Mouse (Mus musculus): ENCODE measurements at regions not wholly inside any gene's neighbourhood (a gene's known extent, or its start where the extent isn't known, plus 50 kb on each side); places are given as distances from the start of the nearest gene placed in this dataset.

- Histone ChIP-seq H3K4me2 (replicated peaks) (no peak overlapping the region), H3K9me3 (no peaks in the 10 kb centered on the region), H3K27me3 (no peaks in the 10 kb centered on the region), H3K4me1 (no peaks in the 10 kb centered on the region), H3K9ac (replicated peaks) (no peak overlapping the region), H3K27ac (replicated peaks) (no peak overlapping the region), H3K4me3 (no peak overlapping the region), H3K36me3 (no peaks in the 10 kb centered on the region)
- no peak for ATAC-seq (replicated peaks)
- WGBS, result 93% methylated on average over 1 of the region's 1 CpGs
Observed at GRCm38 (mm10) chr12:39572147-39572546, 465.7 kb downstream of the Arl4a start.

- Histone ChIP-seq H3K36me3 (no peaks in the 10 kb centered on the region), H3K27ac (replicated peaks) (no peak overlapping the region), H3K9me3 (no peaks in the 10 kb centered on the region), H3K27me3 (no peaks in the 10 kb centered on the region), H3K9ac (replicated peaks) (no peak overlapping the region), H3K4me2 (replicated peaks) (no peak overlapping the region), H3K4me1 (no peaks in the 10 kb centered on the region), H3K4me3 (no peak overlapping the region)
- no peak for ATAC-seq (replicated peaks)
- WGBS, result 76% methylated on average over 4 of the region's 4 CpGs
Observed at GRCm38 (mm10) chr12:39560734-39561446, 476.9 kb downstream of the Arl4a start.

- Histone ChIP-seq H3K4me1 (no peaks in the 10 kb centered on the region), H3K4me3 (no peak overlapping the region), H3K9me3 (no peaks in the 10 kb centered on the region), H3K27ac (replicated peaks) (no peak overlapping the region), H3K9ac (replicated peaks) (no peak overlapping the region), H3K36me3 (no peaks in the 10 kb centered on the region), H3K27me3 (no peaks in the 10 kb centered on the region), H3K4me2 (replicated peaks) (no peak overlapping the region)
- 95% methylated on average over 3 of the region's 3 CpGs for WGBS
- no peak for ATAC-seq (replicated peaks)
Observed at GRCm38 (mm10) chr12:39558491-39558890, 479.3 kb downstream of the Arl4a start.

- H3K36me3 ChIP-seq, result no peaks in the 10 kb centered on the region
- no peak overlapping the region for H3K4me2 ChIP-seq (replicated peaks)
- H3K27ac ChIP-seq (replicated peaks), result no peak overlapping the region
- H3K9me3 ChIP-seq, result no peaks in the 10 kb centered on the region
- WGBS, result 41% methylated on average over 2 of the region's 2 CpGs
- H3K4me1 ChIP-seq, result no peaks in the 10 kb centered on the region
- H3K4me3 ChIP-seq, result no peak overlapping the region
- no peaks in the 10 kb centered on the region for H3K27me3 ChIP-seq
- no peak overlapping the region for H3K9ac ChIP-seq (replicated peaks)
- ATAC-seq (replicated peaks), result no peak
Observed at GRCm38 (mm10) chr12:39536326-39536725, 501.5 kb downstream of the Arl4a start.

GRCm38 (mm10) chr12:39528121-39528520, 509.7 kb downstream of the Arl4a start:
- H3K27me3 ChIP-seq, result no peaks in the 10 kb centered on the region
- no peaks in the 10 kb centered on the region for H3K4me1 ChIP-seq
- no peak overlapping the region for H3K9ac ChIP-seq (replicated peaks)
- 52% methylated on average over 3 of the region's 4 CpGs for WGBS
- no peaks in the 10 kb centered on the region for H3K36me3 ChIP-seq
- no peak overlapping the region for H3K4me3 ChIP-seq
- no peak for ATAC-seq (replicated peaks)
- H3K27ac ChIP-seq (replicated peaks), result no peak overlapping the region
- H3K4me2 ChIP-seq (replicated peaks), result no peak overlapping the region
- no peaks in the 10 kb centered on the region for H3K9me3 ChIP-seq

- Histone ChIP-seq H3K4me3 (no peak overlapping the region), H3K4me2 (replicated peaks) (no peak overlapping the region), H3K9ac (replicated peaks) (no peak overlapping the region), H3K36me3 (no peaks in the 10 kb centered on the region), H3K4me1 (no peaks in the 10 kb centered on the region), H3K9me3 (no peaks in the 10 kb centered on the region), H3K27me3 (no peaks in the 10 kb centered on the region), H3K27ac (replicated peaks) (no peak overlapping the region)
- WGBS, result 14% methylated on average over 3 of the region's 3 CpGs
- peak; percentile 53 for ATAC-seq (replicated peaks)
Observed at GRCm38 (mm10) chr12:39527216-39527600, 510.6 kb downstream of the Arl4a start.

GRCm38 (mm10) chr12:39526535-39527215, 511.1 kb downstream of the Arl4a start:
- H3K36me3 ChIP-seq, result no peaks in the 10 kb centered on the region
- H3K9me3 ChIP-seq, result no peaks in the 10 kb centered on the region
- ATAC-seq (replicated peaks), result peak; percentile 55; the same call in 1 of the 2 replicates
- no peak overlapping the region for H3K9ac ChIP-seq (replicated peaks)
- H3K4me1 ChIP-seq, result no peaks in the 10 kb centered on the region
- H3K27me3 ChIP-seq, result no peaks in the 10 kb centered on the region
- no peak overlapping the region for H3K27ac ChIP-seq (replicated peaks)
- WGBS, result 20% methylated on average over 6 of the region's 6 CpGs
- H3K4me3 ChIP-seq, result no peak overlapping the region
- H3K4me2 ChIP-seq (replicated peaks), result no peak overlapping the region

- H3K27ac ChIP-seq (replicated peaks), result no peak overlapping the region
- no peak overlapping the region for H3K4me3 ChIP-seq
- ATAC-seq (replicated peaks), result no peak
- H3K27me3 ChIP-seq, result no peaks in the 10 kb centered on the region
- no peak overlapping the region for H3K9ac ChIP-seq (replicated peaks)
- no peaks in the 10 kb centered on the region for H3K36me3 ChIP-seq
- 89% methylated on average over 4 of the region's 4 CpGs for WGBS
- H3K4me2 ChIP-seq (replicated peaks), result no peak overlapping the region
- H3K9me3 ChIP-seq, result no peaks in the 10 kb centered on the region
- H3K4me1 ChIP-seq, result no peaks in the 10 kb centered on the region
Observed at GRCm38 (mm10) chr12:39515690-39516089, 522.1 kb downstream of the Arl4a start.

GRCm38 (mm10) chr12:39510855-39511254, 527.0 kb downstream of the Arl4a start:
- H3K4me1 ChIP-seq, result peaks cover 4% of the 10 kb centered on the region; the same call in 1 of the 2 replicates
- no peak overlapping the region for H3K27ac ChIP-seq (replicated peaks)
- WGBS, result 77% methylated on average over 5 of the region's 5 CpGs
- no peaks in the 10 kb centered on the region for H3K27me3 ChIP-seq
- H3K4me3 ChIP-seq, result no peak overlapping the region
- no peaks in the 10 kb centered on the region for H3K9me3 ChIP-seq
- no peaks in the 10 kb centered on the region for H3K36me3 ChIP-seq
- no peak overlapping the region for H3K4me2 ChIP-seq (replicated peaks)
- no peak overlapping the region for H3K9ac ChIP-seq (replicated peaks)
- no peak for ATAC-seq (replicated peaks)

GRCm38 (mm10) chr12:39510073-39510812, 527.6 kb downstream of the Arl4a start:
- H3K4me3 ChIP-seq, result peak overlapping the region; percentile 16; the same call in 1 of the 2 replicates
- H3K27ac ChIP-seq (replicated peaks), result no peak overlapping the region
- WGBS, result 8% methylated on average over 13 of the region's 13 CpGs
- no peaks in the 10 kb centered on the region for H3K9me3 ChIP-seq
- H3K4me2 ChIP-seq (replicated peaks), result peak overlapping the region; percentile 35
- ATAC-seq (replicated peaks), result peak; percentile 96
- peaks cover 4% of the 10 kb centered on the region; the same call in 1 of the 2 replicates for H3K4me1 ChIP-seq
- no peaks in the 10 kb centered on the region for H3K36me3 ChIP-seq
- no peaks in the 10 kb centered on the region for H3K27me3 ChIP-seq
- no peak overlapping the region; the same call in 1 of the 2 replicates for H3K9ac ChIP-seq (replicated peaks)

GRCm38 (mm10) chr12:39496203-39496602, 541.6 kb downstream of the Arl4a start:
- no peak overlapping the region for H3K4me2 ChIP-seq (replicated peaks)
- no peaks in the 10 kb centered on the region for H3K27me3 ChIP-seq
- no peak overlapping the region for H3K4me3 ChIP-seq
- no peaks in the 10 kb centered on the region for H3K4me1 ChIP-seq
- no peak overlapping the region for H3K27ac ChIP-seq (replicated peaks)
- no peaks in the 10 kb centered on the region for H3K9me3 ChIP-seq
- no peaks in the 10 kb centered on the region for H3K36me3 ChIP-seq
- WGBS, result 40% methylated on average over 2 of the region's 2 CpGs
- H3K9ac ChIP-seq (replicated peaks), result no peak overlapping the region
- no peak for ATAC-seq (replicated peaks)

GRCm38 (mm10) chr12:39493578-39494218, 544.1 kb downstream of the Arl4a start:
- Histone ChIP-seq H3K4me3 (no peak overlapping the region), H3K36me3 (no peaks in the 10 kb centered on the region), H3K9ac (replicated peaks) (no peak overlapping the region), H3K27me3 (no peaks in the 10 kb centered on the region), H3K4me2 (replicated peaks) (no peak overlapping the region), H3K27ac (replicated peaks) (no peak overlapping the region), H3K4me1 (no peaks in the 10 kb centered on the region), H3K9me3 (no peaks in the 10 kb centered on the region)
- 73% methylated on average over 6 of the region's 6 CpGs for WGBS
- ATAC-seq (replicated peaks), result peak; percentile 58
